In genomic region chr2:38823406-38823805, GRCm38 (mm10) we compare ENCODE assay signal across 8 mouse cellular contexts.
DNase-seq lines count a peak whose midpoint lies in the region; ATAC-seq and TF ChIP-seq lines count a peak whose summit lies in the region.

No protein-coding gene starts in this region.

- H3K36me3 ChIP-seq in heart, embryonic 12.5 days, result no peaks in the 10 kb centered on the region
- no peaks in the 10 kb centered on the region for H3K36me3 ChIP-seq in liver, postnatal 0 days (replicated peaks; ENCODE audit: insufficient read depth, low read length)
- no peaks in the 10 kb centered on the region for H3K36me3 ChIP-seq in stomach, embryonic 16.5 days (ENCODE audit: control insufficient read depth, insufficient read depth, low read length)

- peak overlapping the region; percentile 99 for H3K27ac ChIP-seq in heart, embryonic 12.5 days (ENCODE audit: poor library complexity, severe bottlenecking)
- peak overlapping the region; percentile 70 for H3K27ac ChIP-seq in liver, postnatal 0 days (ENCODE audit: low read depth)
- H3K27ac ChIP-seq in stomach, embryonic 16.5 days (ENCODE audit: low read length), result peak overlapping the region; percentile 95

- peak overlapping the region; percentile 61 for H3K4me2 ChIP-seq in heart, embryonic 12.5 days
- H3K4me2 ChIP-seq in liver, postnatal 0 days (ENCODE audit: low read depth, low read length), result peak overlapping the region; percentile 66
- peak overlapping the region; percentile 76 for H3K4me2 ChIP-seq in stomach, embryonic 16.5 days (ENCODE audit: low read depth, low read length)

- peak overlapping the region; percentile 60 for H3K4me3 ChIP-seq in heart, embryonic 12.5 days
- peak overlapping the region; percentile 58 for H3K4me3 ChIP-seq in liver, postnatal 0 days (ENCODE audit: low read depth, low read length)
- H3K4me3 ChIP-seq in stomach, embryonic 16.5 days (replicated peaks; ENCODE audit: low read length), result peak overlapping the region; percentile 65

- TF ChIP-seq POLR2A in brain, embryonic 14.5 days (IDR thresholded peaks at IDR 0.05; ENCODE audit: borderline replicate concordance, extremely low read depth, insufficient read depth, insufficient read length, poor library complexity, severe bottlenecking), result no peak

- no peak for TF ChIP-seq EP300 in liver, postnatal 0 days (IDR thresholded peaks at IDR 0.05; ENCODE audit: low read depth)

- peak overlapping the region; percentile 70 for H3K9ac ChIP-seq in heart, embryonic 12.5 days
- H3K9ac ChIP-seq in liver, postnatal 0 days (replicated peaks), result peak overlapping the region; percentile 53
- peak overlapping the region; percentile 88 for H3K9ac ChIP-seq in stomach, embryonic 16.5 days (ENCODE audit: low read length)

- H3K4me1 ChIP-seq in heart, embryonic 12.5 days (replicated peaks), result peaks cover 9% of the 10 kb centered on the region
- peaks cover 13% of the 10 kb centered on the region for H3K4me1 ChIP-seq in liver, postnatal 0 days (ENCODE audit: insufficient read depth)
- peaks cover 10% of the 10 kb centered on the region; the same call in 1 of the 2 replicates for H3K4me1 ChIP-seq in stomach, embryonic 16.5 days (ENCODE audit: control insufficient read depth, insufficient read depth, low read length)

- peak; percentile 9; the same call in 1 of the 2 replicates for ATAC-seq in heart, embryonic 12.5 days (ENCODE audit: insufficient number of reproducible peaks, low FRiP score)
- peak; percentile 17 to 33; a peak in 3 of 4 replicates for ATAC-seq in hematopoietic stem cell, adult 5-6 weeks (replicated peaks in 1 of 2; ENCODE audit: insufficient read depth in 1 of 2, low FRiP score in 2 of 2, low TSS enrichment in 1 of 2, low read depth in 1 of 2, poor library complexity in 2 of 2, severe bottlenecking in 2 of 2)
- ATAC-seq in liver, postnatal 0 days, result peak; percentile 35
- ATAC-seq in stomach, embryonic 16.5 days (ENCODE audit: insufficient read depth, low FRiP score), result no peak

- no peaks in the 10 kb centered on the region for H3K27me3 ChIP-seq in heart, embryonic 12.5 days (replicated peaks)
- no peaks in the 10 kb centered on the region for H3K27me3 ChIP-seq in liver, postnatal 0 days (ENCODE audit: insufficient read depth, low read length)
- no peaks in the 10 kb centered on the region for H3K27me3 ChIP-seq in stomach, embryonic 16.5 days (ENCODE audit: control insufficient read depth, insufficient read depth, low read length)

- WGBS in heart, embryonic 12.5 days, result 30% methylated on average over 8 of the region's 8 CpGs
- 11% methylated on average over 8 of the region's 8 CpGs for whole genome bisulfite sequencing in liver, postnatal 0 days (ENCODE audit: insufficient replicate concordance)
- WGBS in stomach, embryonic 16.5 days, result 5% methylated on average over 8 of the region's 8 CpGs

- TF ChIP-seq CTCF in brain, embryonic 14.5 days (IDR thresholded peaks at IDR 0.05; ENCODE audit: borderline replicate concordance, extremely low read depth, insufficient read depth, insufficient read length), result no peak
- no peak for TF ChIP-seq CTCF in liver, postnatal 0 days (IDR thresholded peaks at IDR 0.05; ENCODE audit: low read depth)

- no peak for DNase-seq in heart, postnatal 4 days
- peak; percentile 84 for DNase-seq in brain, embryonic 14.5 days (ENCODE audit: low read depth)
- no peak for DNase-seq in liver, postnatal 0 days
- DNase-seq in urinary bladder, postnatal 10 days (ENCODE audit: low spot score), result no peak
- DNase-seq in ovary, postnatal 10 days (ENCODE audit: low spot score), result no peak

- H3K9me3 ChIP-seq in heart, embryonic 12.5 days (replicated peaks), result no peaks in the 10 kb centered on the region
- no peaks in the 10 kb centered on the region for H3K9me3 ChIP-seq in liver, postnatal 0 days (ENCODE audit: low read length)
- H3K9me3 ChIP-seq in stomach, embryonic 16.5 days (replicated peaks; ENCODE audit: control insufficient read depth, low read length), result no peaks in the 10 kb centered on the region
